8 mouse cellular contexts compared by ENCODE assay signal in the genomic region with DNA sequence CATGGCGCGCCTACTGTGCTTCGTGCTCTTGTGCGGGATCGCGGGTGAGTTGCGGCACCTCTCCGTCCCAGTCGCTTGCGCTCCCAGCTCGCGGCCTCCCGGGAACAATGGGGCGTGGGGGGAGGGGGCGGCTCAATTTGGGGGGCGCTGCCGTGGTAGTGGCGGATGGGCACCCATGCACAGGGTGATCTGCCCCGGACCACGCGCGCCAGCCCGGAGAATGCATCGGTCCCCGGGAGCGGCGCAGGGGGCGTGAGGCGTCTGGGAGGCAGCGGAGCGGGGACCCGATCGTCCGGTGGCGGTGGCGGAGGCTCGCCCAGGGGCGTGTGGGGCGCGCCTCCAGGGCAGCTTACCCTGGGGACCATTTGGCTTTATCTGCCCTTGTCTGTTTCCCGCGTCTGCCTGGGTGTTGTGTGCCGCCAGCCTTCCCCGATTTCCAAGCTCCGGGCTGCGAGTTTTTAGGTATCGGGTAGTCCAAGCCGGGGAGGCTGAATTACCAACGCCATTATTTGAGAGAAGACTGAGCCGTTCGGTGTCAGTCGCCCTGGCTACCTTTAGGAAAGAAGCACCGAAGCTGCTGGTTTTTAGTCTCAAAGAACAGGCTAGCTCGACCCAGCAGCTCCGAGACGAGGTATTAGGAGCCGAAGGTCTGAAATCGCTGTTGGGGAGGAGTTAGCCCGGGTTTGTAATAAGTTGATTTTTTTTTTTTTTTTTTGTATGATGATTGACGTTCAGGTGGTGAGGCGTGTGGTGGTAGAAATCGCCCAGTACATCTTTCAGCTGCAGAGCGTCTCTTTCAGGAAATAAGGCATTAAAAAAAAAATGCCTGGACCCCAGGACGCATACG. TPM values are rescaled to one million over a fixed set of nuclear protein-coding genes. Genes with fewer than 3 reads are reported as not detected.
DNase-seq lines count a peak whose midpoint lies in the region; ATAC-seq and TF ChIP-seq lines count a peak whose summit lies in the region.

No protein-coding gene starts in this region.

- no peak for TF ChIP-seq POLR2A in lung, adult 2 months (IDR thresholded peaks at IDR 0.05; ENCODE audit: borderline replicate concordance, extremely low read depth, low read depth, low read length)

- peak; percentile 52 for DNase-seq in lung, adult 2 months
- DNase-seq in lung, postnatal 25 days (ENCODE audit: low spot score) = no peak
- DNase-seq in adrenal gland, postnatal 14 days = peak; percentile 51
- no peak for DNase-seq in forebrain, embryonic 11.5 days (ENCODE audit: low spot score)
- DNase-seq in hindbrain, postnatal 0 days (ENCODE audit: low spot score) = peak; percentile 48
- DNase-seq in liver, embryonic 13.5 days = no peak
- DNase-seq in frontal cortex, postnatal 36 days (ENCODE audit: low spot score in 2 of 2) = no peak

- H3K9me3 ChIP-seq in forebrain, embryonic 11.5 days (ENCODE audit: control insufficient read depth, low read length) = no peaks in the 10 kb centered on the region
- no peaks in the 10 kb centered on the region for H3K9me3 ChIP-seq in hindbrain, postnatal 0 days (ENCODE audit: low read length)
- H3K9me3 ChIP-seq in liver, embryonic 13.5 days (replicated peaks) = no peaks in the 10 kb centered on the region
- H3K9me3 ChIP-seq in neural tube, embryonic 14.5 days (ENCODE audit: control insufficient read depth, low read length) = no peaks in the 10 kb centered on the region

- no peaks in the 10 kb centered on the region for H3K27me3 ChIP-seq in forebrain, embryonic 11.5 days (ENCODE audit: control insufficient read depth, insufficient read depth, low read length)
- H3K27me3 ChIP-seq in hindbrain, postnatal 0 days (ENCODE audit: insufficient read depth, low read length) = no peaks in the 10 kb centered on the region
- peaks cover 49% of the 10 kb centered on the region for H3K27me3 ChIP-seq in liver, embryonic 13.5 days
- no peaks in the 10 kb centered on the region for H3K27me3 ChIP-seq in neural tube, embryonic 14.5 days (ENCODE audit: control insufficient read depth, insufficient read depth, low read length)

- peak; percentile 66 for ATAC-seq in forebrain, embryonic 11.5 days (replicated peaks; ENCODE audit: low FRiP score)
- peak; percentile 68 for ATAC-seq in hindbrain, postnatal 0 days
- peak; percentile 32 for ATAC-seq in liver, embryonic 13.5 days (ENCODE audit: low read depth)
- ATAC-seq in neural tube, embryonic 14.5 days (ENCODE audit: low read depth) = peak; percentile 70

- no peaks in the 10 kb centered on the region; the same call in 1 of the 2 replicates for H3K36me3 ChIP-seq in forebrain, embryonic 11.5 days (ENCODE audit: control insufficient read depth, insufficient read depth, low read length)
- no peaks in the 10 kb centered on the region for H3K36me3 ChIP-seq in hindbrain, postnatal 0 days (ENCODE audit: insufficient read depth, low read length)
- no peaks in the 10 kb centered on the region for H3K36me3 ChIP-seq in liver, embryonic 13.5 days
- no peaks in the 10 kb centered on the region for H3K36me3 ChIP-seq in neural tube, embryonic 14.5 days (ENCODE audit: control insufficient read depth, insufficient read depth, low read length)

- TF ChIP-seq CTCF in lung, adult 2 months (IDR thresholded peaks at IDR 0.05; ENCODE audit: insufficient read depth, low read length) = no peak
- no peak for TF ChIP-seq CTCF in hindbrain, postnatal 0 days (IDR thresholded peaks at IDR 0.05; ENCODE audit: low read depth)

- peak overlapping the region; percentile 84 for H3K27ac ChIP-seq in forebrain, embryonic 11.5 days (ENCODE audit: low read depth, low read length)
- peak overlapping the region; percentile 95 for H3K27ac ChIP-seq in hindbrain, postnatal 0 days
- H3K27ac ChIP-seq in liver, embryonic 13.5 days = peak overlapping the region; percentile 58; the same call in 1 of the 2 replicates
- peak overlapping the region; percentile 95 for H3K27ac ChIP-seq in neural tube, embryonic 14.5 days (ENCODE audit: low read depth, low read length)

- H3K9ac ChIP-seq in forebrain, embryonic 11.5 days (ENCODE audit: low read length) = peak overlapping the region; percentile 93
- peak overlapping the region; percentile 91 for H3K9ac ChIP-seq in hindbrain, postnatal 0 days (replicated peaks; ENCODE audit: low read length)
- H3K9ac ChIP-seq in liver, embryonic 13.5 days = peak overlapping the region; percentile 70
- H3K9ac ChIP-seq in neural tube, embryonic 14.5 days (replicated peaks; ENCODE audit: low read depth, low read length) = peak overlapping the region; percentile 95

- peak overlapping the region; percentile 92 for H3K4me3 ChIP-seq in lung, adult 2 months (replicated peaks; ENCODE audit: extremely low read depth, low read depth, low read length)
- peak overlapping the region; percentile 89 for H3K4me3 ChIP-seq in forebrain, embryonic 11.5 days (ENCODE audit: low read depth, low read length)
- H3K4me3 ChIP-seq in hindbrain, postnatal 0 days (ENCODE audit: low read length) = peak overlapping the region; percentile 96
- H3K4me3 ChIP-seq in liver, embryonic 13.5 days (replicated peaks) = peak overlapping the region; percentile 63
- H3K4me3 ChIP-seq in neural tube, embryonic 14.5 days (ENCODE audit: low read depth, low read length) = peak overlapping the region; percentile 92

- under 1% methylated on average over 65 of the region's 65 CpGs for WGBS in lung, adult 2 months
- WGBS in forebrain, embryonic 11.5 days = under 1% methylated on average over 55 of the region's 65 CpGs
- WGBS in hindbrain, postnatal 0 days = under 1% methylated on average over 65 of the region's 65 CpGs
- WGBS in liver, embryonic 13.5 days (ENCODE audit: insufficient replicate concordance) = under 1% methylated on average over 65 of the region's 65 CpGs
- under 1% methylated on average over 50 of the region's 65 CpGs for WGBS in neural tube, embryonic 14.5 days

- H3K4me2 ChIP-seq in forebrain, embryonic 11.5 days (ENCODE audit: low read depth, low read length, severe bottlenecking) = peak overlapping the region; percentile 55
- peak overlapping the region; percentile 78 for H3K4me2 ChIP-seq in hindbrain, postnatal 0 days (ENCODE audit: low read depth, low read length)
- H3K4me2 ChIP-seq in liver, embryonic 13.5 days = peak overlapping the region; percentile 77
- H3K4me2 ChIP-seq in neural tube, embryonic 14.5 days (ENCODE audit: low read depth, low read length) = peak overlapping the region; percentile 77

- peaks cover 2% of the 10 kb centered on the region; the same call in 1 of the 2 replicates for H3K4me1 ChIP-seq in lung, adult 2 months (ENCODE audit: control insufficient read depth, insufficient read depth, low read length)
- H3K4me1 ChIP-seq in forebrain, embryonic 11.5 days (replicated peaks; ENCODE audit: control insufficient read depth, insufficient read depth, low read length) = no peaks in the 10 kb centered on the region
- peaks cover 10% of the 10 kb centered on the region for H3K4me1 ChIP-seq in hindbrain, postnatal 0 days (ENCODE audit: insufficient read depth, low read length)
- H3K4me1 ChIP-seq in liver, embryonic 13.5 days (replicated peaks) = peaks cover 10% of the 10 kb centered on the region; the same call in 1 of the 2 replicates
- H3K4me1 ChIP-seq in neural tube, embryonic 14.5 days (ENCODE audit: control insufficient read depth, insufficient read depth, low read length) = peaks cover 19% of the 10 kb centered on the region

RNA-seq across cellular contexts. Expression of a gene that starts 0.8 kb away (rescaled TPM):
- 32.5 and 37.1 TPM in 2 replicates for polyA plus RNA-seq in lung, adult 2 months (2012; rRNA removed)
- 14.6 and 17.2 TPM in 2 replicates for total RNA-seq in adrenal gland, postnatal 14 days (2021)
- polyA plus RNA-seq in forebrain, embryonic 11.5 days (2014; fragmentation: Nextera tagmentation; extraction: Ambion mirVana) = 57.1 and 63.4 TPM in 2 replicates
- 265 and 272 TPM in 2 replicates for total RNA-seq in hindbrain, postnatal 0 days (2014; rRNA removed)
- 116 and 133 TPM in 2 replicates for polyA plus RNA-seq in hindbrain, postnatal 0 days (2015; fragmentation: Nextera tagmentation; extraction: Ambion mirVana)
- 12.0 and 17.7 TPM in 2 replicates for polyA plus RNA-seq in liver, embryonic 13.5 days (2015; fragmentation: Nextera tagmentation; extraction: Ambion mirVana)
- polyA plus RNA-seq in neural tube, embryonic 14.5 days (2014; fragmentation: Nextera tagmentation; extraction: Ambion mirVana) = 99.4 and 115 TPM in 2 replicates

Comparison
In these comparisons a context has a peak if more than half of its experiments do, and no peak if none do; other contexts are left out.
1. DNase-seq: peak in lung, adult 2 months (single experiment), adrenal gland, postnatal 14 days (single experiment) and hindbrain, postnatal 0 days (single experiment); none in lung, postnatal 25 days (single experiment), forebrain, embryonic 11.5 days (single experiment), liver, embryonic 13.5 days (single experiment) and frontal cortex, postnatal 36 days (0 of 2).
2. Peak in every context shown above with its lines, with median percentiles within 50 percentile points of each other: H3K4me3 ChIP-seq, ATAC-seq, H3K27ac ChIP-seq, H3K4me2 ChIP-seq and H3K9ac ChIP-seq.